Mouse (Mus musculus) bone marrow, adult 2 months (tissue): Measurements from ENCODE around the gene Phykpl. TPM values are rescaled to one million over a fixed set of nuclear protein-coding genes. Genes with fewer than 3 reads are reported as not detected.

Experiments
- H3K27ac ChIP-seq: fragments of 200-500 bp; 2 replicates; pipeline ENCODE4 v1.5.1; 2012; ENCODE audit warnings: low read depth, mild to moderate bottlenecking, control low read depth, inconsistent platforms, low read length; ENCODE audit not compliant: control insufficient read depth, poor library complexity, insufficient read depth
- H3K4me1 ChIP-seq: fragments of 200-500 bp; 2 replicates; pipeline ENCODE4 v1.6.1; 2011; ENCODE audit warnings: low read length; ENCODE audit not compliant: control insufficient read depth, insufficient read depth
- H3K4me3 ChIP-seq: fragments of 200-500 bp; replicated peaks from 2 replicates; pipeline ENCODE3; 2011; ENCODE audit warnings: mild to moderate bottlenecking, low read depth, low read length, control low read depth; ENCODE audit not compliant: control insufficient read depth
- CTCF ChIP-seq: fragments of 200-500 bp; IDR thresholded peaks from 2 replicates; pipeline ENCODE4 v1.5.1; 2011; ENCODE audit warnings: low read length, control low read depth; ENCODE audit not compliant: control insufficient read depth, insufficient read depth
- POLR2A ChIP-seq: fragments of 200-500 bp; IDR thresholded peaks from 2 replicates; pipeline ENCODE4 v1.6.1; 2011; ENCODE audit warnings: low read depth, mild to moderate bottlenecking, control low read depth, low read length, borderline replicate concordance; ENCODE audit not compliant: control insufficient read depth
- WGBS: fragments of 180-500 bp; shearing (Covaris S2); methylation state at CpG from one replicate; pipeline ENCODE4 v1.1.7; 2018; 5-methylcytosine and 5-hydroxymethylcytosine counted together
- polyA plus RNA-seq: library from polyadenylated mRNA; stranded (reverse); fragments of >200 nt; gene quantifications from 2 replicates; pipeline ENCODE4 v1.2.4, GENCODE M21; 2011; ENCODE audit warnings: low replicate concordance; ENCODE audit not compliant: missing spikeins, insufficient read depth, insufficient read length

Gene Phykpl
- polyA plus RNA-seq, 1 experiment = 10.8 TPM

DNA sequence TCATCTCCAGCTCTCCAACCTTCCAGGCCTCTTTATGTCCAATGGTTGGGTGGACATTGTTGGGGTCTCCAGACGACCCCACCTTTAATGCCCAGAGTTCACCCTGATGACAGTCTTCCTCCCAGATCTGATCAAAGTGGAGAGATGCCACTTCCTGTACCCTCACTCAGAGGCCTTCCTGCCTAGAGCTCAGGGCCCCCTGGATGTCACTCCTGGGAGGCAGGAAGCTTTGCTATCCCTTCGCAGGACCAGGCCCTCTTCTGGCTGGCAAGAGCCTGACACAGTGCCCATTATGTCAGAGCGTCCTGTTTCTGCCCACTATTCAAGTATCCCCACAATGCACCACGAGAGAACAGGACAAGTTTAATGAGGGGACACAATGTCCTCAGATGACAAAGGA, 5.5 kb upstream of the Phykpl start:
- 55% methylated on average over 4 of the region's 4 CpGs for WGBS
- TF ChIP-seq POLR2A (no peak), CTCF (no peak)

GRCm38 (mm10) chr11:51582713-51583112, 1.8 kb upstream of the Phykpl start:
- TF ChIP-seq CTCF (peak; percentile 88), POLR2A (no peak)
- H3K27ac ChIP-seq = no peak overlapping the region
- WGBS = 22% methylated on average over 8 of the region's 8 CpGs
- peaks cover 6% of the 10 kb centered on the region; the same call in 1 of the 2 replicates for H3K4me1 ChIP-seq
- H3K4me3 ChIP-seq = no peak overlapping the region

More for the DNA sequence above, 5.5 kb upstream of the Phykpl start:
- Histone ChIP-seq H3K4me1 (peaks cover 5% of the 10 kb centered on the region), H3K27ac (no peak overlapping the region; the same call in 1 of the 2 replicates), H3K4me3 (no peak overlapping the region)

DNA sequence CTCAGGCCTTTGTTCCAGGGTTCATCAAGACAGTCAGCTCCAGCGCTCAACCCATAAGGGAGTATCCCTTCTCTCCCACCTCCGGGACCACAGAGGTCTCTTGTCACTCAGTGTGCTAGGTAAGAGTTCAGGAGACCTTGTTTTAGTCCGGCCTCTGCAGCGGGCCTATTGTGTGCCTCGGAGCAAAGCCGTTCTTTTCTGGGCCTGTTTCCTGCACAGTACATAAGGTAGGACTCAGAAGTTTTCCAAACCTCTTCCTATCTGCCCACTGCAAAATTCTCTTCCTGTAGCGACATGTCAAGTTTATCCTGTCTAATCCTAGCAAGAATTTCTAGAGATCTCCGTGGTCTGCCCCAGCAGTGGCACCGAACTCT, 513 bp upstream of the Phykpl start:
- Histone ChIP-seq H3K4me3 (peak overlapping the region; percentile 82), H3K27ac (peak overlapping the region; percentile 97), H3K4me1 (peaks cover 6% of the 10 kb centered on the region; the same call in 1 of the 2 replicates)
- TF ChIP-seq POLR2A (no peak), CTCF (no peak)
- 7% methylated on average over 9 of the region's 9 CpGs for WGBS

- no peak overlapping the region for H3K27ac ChIP-seq
- peak overlapping the region; percentile 82 for H3K4me3 ChIP-seq
- TF ChIP-seq CTCF (no peak), POLR2A (no peak)
Measured at GRCm38 (mm10) chr11:51585608-51586252, 1.2 kb downstream of the Phykpl start.

DNA sequence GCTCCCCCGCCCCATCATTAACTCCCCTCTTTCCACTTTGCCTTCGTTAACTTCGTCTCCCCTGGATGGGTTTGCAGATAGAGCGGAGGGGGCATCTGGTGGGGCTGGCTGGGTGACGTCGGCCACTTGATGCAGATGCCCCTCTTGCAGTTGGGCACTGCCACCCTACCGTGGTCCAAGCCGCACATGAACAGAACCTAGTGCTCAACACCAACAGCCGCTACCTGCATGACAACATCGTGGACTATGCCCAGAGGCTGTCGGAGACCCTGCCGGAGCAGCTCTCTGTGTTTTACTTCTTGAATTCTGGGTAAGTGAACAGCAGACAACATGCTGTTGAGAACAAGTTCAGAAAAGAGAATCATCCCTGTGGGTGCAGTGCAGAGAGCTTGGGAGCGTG, 1.9 kb downstream of the Phykpl start:
- 90% methylated on average over 13 of the region's 13 CpGs for WGBS
- TF ChIP-seq CTCF = no peak
- TF ChIP-seq POLR2A = no peak
- no peak overlapping the region for H3K27ac ChIP-seq
- H3K4me1 ChIP-seq = peaks cover 6% of the 10 kb centered on the region; the same call in 1 of the 2 replicates
- no peak overlapping the region for H3K4me3 ChIP-seq

More at GRCm38 (mm10) chr11:51585608-51586252, 1.2 kb downstream of the Phykpl start:
- H3K4me1 ChIP-seq = peaks cover 6% of the 10 kb centered on the region; the same call in 1 of the 2 replicates
- 37% methylated on average over 8 of the region's 8 CpGs for WGBS

GRCm38 (mm10) chr11:51587059-51587458, 2.5 kb downstream of the Phykpl start:
- Histone ChIP-seq H3K27ac (no peak overlapping the region), H3K4me1 (peaks cover 6% of the 10 kb centered on the region; the same call in 1 of the 2 replicates), H3K4me3 (no peak overlapping the region)
- WGBS = 86% methylated on average over 1 of the region's 1 CpGs
- TF ChIP-seq CTCF (no peak), POLR2A (no peak)

DNA sequence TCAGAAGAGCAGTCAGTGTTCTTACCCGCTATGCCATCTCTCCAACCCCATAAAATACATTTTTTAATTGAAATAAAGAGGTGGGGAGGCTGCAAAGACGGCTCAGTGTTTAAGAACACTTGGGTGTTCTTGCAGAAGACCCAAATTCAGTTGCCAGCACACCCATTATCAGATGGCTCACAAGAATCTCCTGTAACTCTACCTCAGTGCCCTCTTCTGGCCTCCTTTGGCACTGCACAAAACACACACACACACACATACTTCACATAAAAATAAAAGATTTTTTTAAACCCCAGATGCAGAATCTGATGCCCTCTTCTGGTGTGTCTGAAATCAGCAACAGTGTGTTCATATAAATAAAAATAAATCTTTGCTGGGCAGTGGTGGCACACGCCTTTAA, 4.3 kb downstream of the Phykpl start:
- H3K27ac ChIP-seq = no peak overlapping the region
- H3K4me3 ChIP-seq = no peak overlapping the region
- TF ChIP-seq POLR2A (no peak), CTCF (no peak)
- peaks cover 4% of the 10 kb centered on the region; the same call in 1 of the 2 replicates for H3K4me1 ChIP-seq
- 94% methylated on average over 3 of the region's 3 CpGs for WGBS

- TF ChIP-seq CTCF (no peak), POLR2A (no peak)
- peaks cover 4% of the 10 kb centered on the region; the same call in 1 of the 2 replicates for H3K4me1 ChIP-seq
- H3K27ac ChIP-seq = no peak overlapping the region
- no peak overlapping the region for H3K4me3 ChIP-seq
Measured at GRCm38 (mm10) chr11:51590002-51590401, 5.4 kb downstream of the Phykpl start.

DNA sequence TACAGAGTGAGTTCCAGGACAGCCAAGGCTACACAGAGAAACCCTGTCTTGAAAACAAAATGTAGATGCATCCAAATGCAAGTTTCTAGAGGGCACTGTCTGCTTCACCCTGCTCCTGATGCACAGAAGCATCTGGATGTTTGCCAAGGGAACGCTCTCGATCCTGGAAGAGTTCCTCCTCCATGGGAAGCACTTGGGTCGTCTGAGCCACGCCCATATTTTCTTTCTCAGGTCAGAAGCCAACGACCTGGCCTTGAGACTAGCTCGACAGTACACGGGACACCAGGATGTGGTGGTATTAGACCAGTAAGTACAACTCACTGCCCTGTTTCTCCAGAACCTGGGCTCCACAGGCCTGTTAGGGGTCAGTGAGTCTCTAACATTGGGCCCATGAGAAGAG, 6.6 kb downstream of the Phykpl start:
- H3K4me3 ChIP-seq = no peak overlapping the region
- no peaks in the 10 kb centered on the region for H3K4me1 ChIP-seq
- no peak overlapping the region for H3K27ac ChIP-seq
- no peak for TF ChIP-seq POLR2A
- TF ChIP-seq CTCF = no peak
- 73% methylated on average over 7 of the region's 7 CpGs for WGBS
